Mouse (Mus musculus) kidney, adult 2 months (tissue): ENCODE data around the gene Efna3.

Source experiments
- CTCF ChIP-seq: fragments of 200-500 bp; conservative IDR thresholded peaks from 2 replicates; pipeline ENCODE4 v1.5.1; 2011; ENCODE audit warnings: low read depth, mild to moderate bottlenecking, control low read depth, low read length, moderate library complexity, mixed read lengths; ENCODE audit not compliant: insufficient read depth, insufficient read length
- POLR2A ChIP-seq: fragments of 200-500 bp; IDR thresholded peaks from one replicate; pipeline ENCODE4 v1.6.1; 2011; ENCODE audit warnings: low read depth, low read length, control low read depth

GRCm38 (mm10) chr3:89295685-89296230 lies 27.0 kb downstream of the Efna3 start:
- TF ChIP-seq CTCF (no peak), POLR2A (no peak)
